Mouse (Mus musculus) heart, postnatal 0 days (tissue): Measurements from ENCODE around the gene Ints1. TPM values are rescaled to one million over a fixed set of nuclear protein-coding genes. Genes with fewer than 3 reads are reported as not detected.

ENCODE experiments used
- ATAC-seq: fragments of 200-750 bp; cut with Nextera tagmentation; 2 replicates; pipeline ENCODE4 v1.8.0; 2017; ENCODE audit warnings: low read depth, moderate number of reproducible peaks, moderate library complexity; ENCODE audit not compliant: insufficient read depth
- DNase-seq: peaks from one replicate; pipeline ENCODE4 v3.0.0-alpha.2; 2016; ENCODE audit warnings: low spot score
- H3K27ac ChIP-seq: fragments of 300-500 bp; sonication (generic); 2 replicates; pipeline ENCODE4 v1.5.1; 2014; ENCODE audit warnings: low read depth, mild to moderate bottlenecking
- H3K27me3 ChIP-seq: fragments of 300-500 bp; sonication (generic); 2 replicates; pipeline ENCODE4 v1.6.1; 2014; ENCODE audit warnings: low read length, mixed read lengths; ENCODE audit not compliant: control insufficient read depth, insufficient read depth
- H3K36me3 ChIP-seq: fragments of 300-500 bp; sonication (generic); replicated peaks from 2 replicates; pipeline ENCODE4 v1.6.1; 2014; ENCODE audit warnings: low read length, mixed read lengths; ENCODE audit not compliant: control insufficient read depth, insufficient read depth
- H3K4me1 ChIP-seq: fragments of 300-500 bp; sonication (generic); 2 replicates; pipeline ENCODE4 v1.6.1; 2014; ENCODE audit warnings: antibody characterized with exemption; ENCODE audit not compliant: control insufficient read depth, insufficient read depth
- H3K4me2 ChIP-seq: fragments of 300-500 bp; sonication (generic); 2 replicates; pipeline ENCODE4 v1.6.1; 2014; ENCODE audit warnings: low read depth, mild to moderate bottlenecking, low read length, moderate library complexity
- H3K4me3 ChIP-seq: fragments of 300-500 bp; sonication (generic); 2 replicates; pipeline ENCODE4 v1.5.1; 2014; ENCODE audit warnings: low read depth, low read length
- H3K9ac ChIP-seq: fragments of 300-500 bp; sonication (generic); replicated peaks from 2 replicates; pipeline ENCODE4 v1.6.1; 2014; ENCODE audit warnings: low read depth, low read length, mixed read lengths
- H3K9me3 ChIP-seq: fragments of 300-500 bp; sonication (generic); replicated peaks from 2 replicates; pipeline ENCODE4 v1.6.1; 2016; ENCODE audit warnings: low read length; ENCODE audit not compliant: control insufficient read depth
- CTCF ChIP-seq: IDR thresholded peaks from 2 replicates; pipeline ENCODE4 v1.5.1; 2016; ENCODE audit warnings: antibody characterized with exemption, control low read depth, low read depth
- EP300 ChIP-seq: IDR thresholded peaks from 2 replicates; pipeline ENCODE4 v1.6.1; 2016; ENCODE audit warnings: antibody characterized with exemption, low read depth
- WGBS: fragments of 180-500 bp; shearing (Covaris S2); extraction: QIAGEN DNeasy Blood & Tissue Kit; methylation state at CpG from one replicate; pipeline ENCODE4 v1.1.7; 2014; 5-methylcytosine and 5-hydroxymethylcytosine counted together
- polyA plus RNA-seq: library from polyadenylated mRNA; unstranded; fragments of >200 nt; fragmentation: Nextera tagmentation; extraction: Ambion mirVana; gene quantifications from 2 replicates; pipeline ENCODE4 v1.2.1, GENCODE M21; 2015
- total RNA-seq: library from RNA; depleted of rRNA; stranded (reverse); fragments of >200 nt; gene quantifications from 2 replicates; pipeline ENCODE4 v1.2.3, GENCODE M21; 2014; ENCODE audit warnings: low replicate concordance

The Ints1 gene
- total and polyA plus RNA-seq, 2 experiments from 2014 or later, result 10.6 to 92.0 TPM

DNA sequence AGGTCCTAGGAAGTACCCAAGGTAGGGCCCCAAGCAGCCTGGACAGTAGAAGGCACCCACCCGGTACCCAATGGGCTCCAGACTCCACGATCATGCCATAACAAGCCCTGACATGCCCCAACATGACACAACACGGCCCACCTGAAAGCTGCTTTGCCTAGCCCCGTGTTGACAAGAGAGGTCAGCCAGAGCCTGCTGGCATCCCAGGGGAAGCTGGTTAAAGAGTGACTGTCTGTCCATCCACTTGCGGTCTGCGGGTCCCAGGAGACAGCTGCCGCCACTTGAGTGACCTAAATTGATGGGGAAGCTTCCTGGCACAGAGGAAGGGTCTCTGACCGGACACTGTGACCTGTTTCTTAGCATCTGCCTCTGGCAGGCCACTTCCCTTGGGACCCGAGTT lies 52.4 kb downstream of the Ints1 start:
- no peak for DNase-seq
- 50% methylated on average over 9 of the region's 9 CpGs for WGBS
- Histone ChIP-seq H3K4me3 (no peak overlapping the region), H3K9me3 (no peaks in the 10 kb centered on the region), H3K36me3 (no peaks in the 10 kb centered on the region), H3K27ac (no peak overlapping the region), H3K4me2 (no peak overlapping the region), H3K27me3 (no peaks in the 10 kb centered on the region), H3K9ac (no peak overlapping the region), H3K4me1 (no peaks in the 10 kb centered on the region)
- ATAC-seq, result no peak
- TF ChIP-seq CTCF (no peak), EP300 (no peak)

DNA sequence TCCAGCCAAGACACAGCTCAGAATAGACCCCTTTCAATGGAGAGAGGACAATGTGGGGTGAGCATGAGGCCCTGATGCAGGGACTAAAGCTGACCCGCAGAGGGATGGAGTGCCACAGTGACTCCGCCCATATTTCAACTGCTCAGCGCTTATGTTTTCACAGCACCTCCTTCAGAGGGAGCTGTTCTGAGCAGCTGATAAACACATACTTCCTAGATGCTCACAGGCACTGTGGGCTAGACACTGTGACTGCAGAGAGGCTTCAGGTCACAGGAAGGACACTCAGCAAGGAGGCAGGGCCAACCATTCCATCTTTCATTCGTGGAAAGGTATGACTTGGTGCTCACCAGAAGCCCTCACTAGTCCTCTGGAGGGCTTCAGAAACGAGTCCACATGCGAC lies 52.8 kb downstream of the Ints1 start:
- no peak overlapping the region for H3K27ac ChIP-seq
- TF ChIP-seq CTCF (no peak), EP300 (no peak)
- no peak for DNase-seq
- no peaks in the 10 kb centered on the region for H3K36me3 ChIP-seq
- WGBS, result 51% methylated on average over 6 of the region's 6 CpGs
- no peaks in the 10 kb centered on the region for H3K27me3 ChIP-seq
- H3K4me1 ChIP-seq, result no peaks in the 10 kb centered on the region
- no peak overlapping the region for H3K4me2 ChIP-seq
- no peaks in the 10 kb centered on the region for H3K9me3 ChIP-seq
- H3K9ac ChIP-seq, result no peak overlapping the region
- no peak for ATAC-seq
- no peak overlapping the region for H3K4me3 ChIP-seq

DNA sequence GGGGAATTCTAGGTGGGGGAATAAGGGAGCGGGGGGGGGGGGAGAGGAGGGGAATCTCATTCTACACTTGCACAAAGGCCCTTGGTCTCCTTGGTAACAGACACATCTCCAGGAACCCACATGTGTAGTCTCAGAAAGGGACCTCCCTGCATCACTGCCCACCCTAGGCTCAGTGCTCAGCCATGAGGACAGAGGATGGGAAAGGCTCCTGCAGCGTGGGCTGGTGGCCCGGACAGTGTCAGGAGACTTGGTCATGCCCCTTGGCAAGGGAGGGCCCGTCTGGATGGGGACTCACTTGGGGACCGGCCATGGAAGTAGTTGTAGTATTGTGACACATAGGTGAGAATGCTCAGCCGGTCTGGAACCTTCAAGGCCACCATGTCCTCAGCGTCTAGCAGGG lies 56.5 kb downstream of the Ints1 start:
- 74% methylated on average over 6 of the region's 7 CpGs for WGBS

DNA sequence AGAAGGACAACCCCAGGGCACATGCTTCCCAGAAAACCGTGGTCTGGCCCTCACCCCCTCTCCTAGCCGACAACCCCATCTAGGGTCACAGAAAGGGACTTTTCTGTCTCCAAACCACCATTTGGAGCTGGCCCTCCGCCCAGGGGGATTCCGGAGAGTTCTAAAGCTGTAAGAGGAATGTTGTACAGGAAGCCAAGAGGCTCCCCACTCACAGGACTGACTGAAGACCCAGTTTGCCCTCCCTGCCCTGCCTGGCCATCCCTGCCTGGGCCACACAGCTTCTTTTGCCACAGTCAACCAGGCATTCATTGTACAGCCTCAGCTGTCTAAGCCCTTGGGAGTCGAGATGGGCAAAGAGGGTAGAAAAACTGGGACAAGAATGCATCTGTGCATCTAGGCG lies 56.9 kb downstream of the Ints1 start:
- no peak overlapping the region for H3K4me3 ChIP-seq
- TF ChIP-seq EP300 (no peak), CTCF (no peak)
- H3K4me1 ChIP-seq, result no peaks in the 10 kb centered on the region
- H3K27me3 ChIP-seq, result no peaks in the 10 kb centered on the region
- ATAC-seq (no peak), DNase-seq (no peak)
- no peak overlapping the region for H3K27ac ChIP-seq
- no peak overlapping the region for H3K4me2 ChIP-seq
- H3K9me3 ChIP-seq, result no peaks in the 10 kb centered on the region
- H3K36me3 ChIP-seq, result no peaks in the 10 kb centered on the region
- H3K9ac ChIP-seq, result no peak overlapping the region
- WGBS, result 71% methylated on average over 6 of the region's 6 CpGs

More for the DNA sequence above, 56.5 kb downstream of the Ints1 start:
- Histone ChIP-seq H3K4me3 (no peak overlapping the region), H3K9me3 (no peaks in the 10 kb centered on the region), H3K4me1 (no peaks in the 10 kb centered on the region), H3K27ac (no peak overlapping the region), H3K4me2 (no peak overlapping the region), H3K9ac (no peak overlapping the region), H3K27me3 (no peaks in the 10 kb centered on the region), H3K36me3 (no peaks in the 10 kb centered on the region)
- ATAC-seq, result no peak
- no peak for TF ChIP-seq EP300
- no peak for TF ChIP-seq CTCF
- DNase-seq, result no peak

DNA sequence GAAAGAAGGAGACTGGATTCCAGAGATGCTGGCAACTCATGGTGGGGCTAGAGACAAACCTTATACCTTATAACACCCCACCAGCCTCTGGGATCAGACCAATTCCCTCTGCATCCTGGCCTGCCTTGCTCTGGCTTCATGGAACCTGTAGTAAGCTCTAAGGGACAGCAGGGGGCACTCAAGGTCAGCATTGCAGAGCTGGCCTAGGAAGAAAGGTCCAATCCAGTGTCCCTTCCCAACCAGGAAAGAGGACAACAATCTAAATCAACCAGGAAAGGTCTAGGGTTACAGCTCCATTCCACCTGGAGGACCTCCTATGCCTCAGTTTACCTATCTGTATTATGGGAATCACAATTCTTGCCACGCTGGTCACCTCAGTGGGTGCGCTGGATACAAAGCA lies 57.8 kb downstream of the Ints1 start:
- peak; percentile 93 for TF ChIP-seq CTCF
- TF ChIP-seq EP300, result no peak
- no peaks in the 10 kb centered on the region for H3K4me1 ChIP-seq
- DNase-seq (peak; percentile 59), ATAC-seq (no peak)
- no peaks in the 10 kb centered on the region for H3K36me3 ChIP-seq
- H3K4me3 ChIP-seq, result no peak overlapping the region
- H3K9ac ChIP-seq, result no peak overlapping the region
- no peaks in the 10 kb centered on the region for H3K9me3 ChIP-seq
- no peak overlapping the region for H3K27ac ChIP-seq
- WGBS, result 97% methylated on average over 2 of the region's 2 CpGs
- no peaks in the 10 kb centered on the region for H3K27me3 ChIP-seq
- no peak overlapping the region for H3K4me2 ChIP-seq

DNA sequence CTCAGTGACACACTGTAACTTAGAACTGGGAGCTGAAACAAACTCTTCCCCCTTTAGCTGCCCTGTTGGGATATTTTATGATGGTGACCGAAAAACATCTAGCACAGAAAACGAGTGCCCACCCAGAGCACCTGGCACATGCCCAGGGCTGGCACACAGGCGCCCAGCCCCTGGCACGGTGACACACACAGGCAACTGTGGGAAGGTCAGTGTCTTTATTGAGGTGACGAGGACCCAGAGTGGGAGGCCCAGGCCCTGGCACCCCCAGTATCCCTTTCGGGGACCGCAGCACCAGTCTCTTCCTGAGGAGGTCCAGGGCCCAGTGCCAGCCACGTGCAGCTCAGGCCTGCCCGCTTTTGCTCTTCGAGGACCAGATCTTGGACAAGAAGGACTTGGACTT lies 69.0 kb downstream of the Ints1 start:
- no peaks in the 10 kb centered on the region; the same call in 1 of the 2 replicates for H3K36me3 ChIP-seq
- no peak for DNase-seq
- ATAC-seq, result no peak
- 86% methylated on average over 10 of the region's 10 CpGs for WGBS
- H3K9ac ChIP-seq, result no peak overlapping the region
- H3K27me3 ChIP-seq, result no peaks in the 10 kb centered on the region
- no peak for TF ChIP-seq EP300
- no peak for TF ChIP-seq CTCF
- H3K4me1 ChIP-seq, result no peaks in the 10 kb centered on the region
- H3K4me3 ChIP-seq, result no peak overlapping the region
- no peak overlapping the region for H3K4me2 ChIP-seq
- H3K9me3 ChIP-seq, result 0 out of 2 replicates have a peak, but pooled peaks cover 4% of the 10 kb centered on the region
- H3K27ac ChIP-seq, result no peak overlapping the region
